ENCODE assay signal across 19 mouse cellular contexts in the genomic region with DNA sequence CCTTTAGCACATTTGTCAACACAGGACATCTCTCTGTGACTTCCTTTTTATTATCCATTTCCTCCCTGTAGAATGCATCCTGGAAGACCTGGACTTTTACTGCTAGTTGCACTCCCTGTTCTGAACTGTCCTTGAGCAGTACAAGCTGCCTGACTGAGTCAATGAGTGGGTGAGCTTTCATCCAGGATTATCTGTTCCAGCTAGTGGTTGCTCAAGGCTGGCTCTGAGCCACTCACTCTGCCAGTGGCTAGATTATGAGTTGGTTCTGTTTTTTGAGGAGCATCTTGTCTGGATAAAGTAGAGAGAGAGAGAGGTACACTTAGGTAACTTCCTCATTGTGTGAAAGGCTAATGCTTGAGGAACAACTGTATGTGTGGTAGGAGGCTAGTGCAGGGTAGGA. TPM values are rescaled to one million over a fixed set of nuclear protein-coding genes. Genes with fewer than 3 reads are reported as not detected.
DNase-seq lines count a peak whose midpoint lies in the region; ATAC-seq lines count a peak whose summit lies in the region.
"Had no signal": no experiment of that assay in that cellular context is flagged by ENCODE, and none has a peak within 500 bp of the region (broad histone marks: within the 10 kb centered on the region; RNA-seq: fewer than 3 reads in every experiment).

No protein-coding gene starts in this region.

- no peak overlapping the region for H3K4me3 ChIP-seq in forebrain, embryonic 10.5 days
- H3K4me3 ChIP-seq in forebrain, embryonic 16.5 days (replicated peaks; ENCODE audit: low read length) = no peak overlapping the region
- H3K4me3 ChIP-seq: embryonic facial prominence, embryonic 12.5 days; heart, adult 2 months; hindbrain, embryonic 10.5 days; intestine, embryonic 15.5 days had no signal

- no peak for DNase-seq in forebrain, embryonic 10.5 days (ENCODE audit: extremely low spot score, low spot score)
- DNase-seq in layer of hippocampus, adult 9-11 months = peak; percentile 32
- DNase-seq in layer of hippocampus, postnatal 14 days (ENCODE audit: low spot score in 2 of 2) = no peak
- DNase-seq in right cerebral cortex, adult 18-20 months = peak; percentile 65
- no peak for DNase-seq in right cerebral cortex, postnatal 10 days (ENCODE audit: low spot score in 2 of 2)
- no peak for DNase-seq in ovary, postnatal 10 days (ENCODE audit: low spot score)
- DNase-seq: adrenal gland, postnatal 25 days; cerebellum, adult 2 months; cerebellum, postnatal 14 days; gastrocnemius, postnatal 10 days; heart, adult 2 months; kidney, adult 18-20 months had no signal

- no peaks in the 10 kb centered on the region for H3K27me3 ChIP-seq in forebrain, embryonic 10.5 days (ENCODE audit: poor library complexity, severe bottlenecking)
- no peaks in the 10 kb centered on the region for H3K27me3 ChIP-seq in forebrain, embryonic 16.5 days (replicated peaks; ENCODE audit: control insufficient read depth, insufficient read depth, low read length)
- H3K27me3 ChIP-seq: embryonic facial prominence, embryonic 12.5 days; intestine, embryonic 15.5 days had no signal

- H3K4me2 ChIP-seq in forebrain, embryonic 16.5 days (ENCODE audit: low read length) = no peak overlapping the region
- H3K4me2 ChIP-seq: embryonic facial prominence, embryonic 12.5 days; heart, embryonic 11.5 days; hindbrain, embryonic 14.5 days; intestine, embryonic 15.5 days had no signal

- peak overlapping the region; percentile 12; the same call in 1 of the 2 replicates for H3K27ac ChIP-seq in forebrain, embryonic 10.5 days
- no peak overlapping the region for H3K27ac ChIP-seq in forebrain, embryonic 16.5 days (ENCODE audit: low read length)
- H3K27ac ChIP-seq: embryonic facial prominence, embryonic 12.5 days; heart, adult 2 months; hindbrain, embryonic 10.5 days; hindbrain, embryonic 14.5 days; intestine, embryonic 15.5 days had no signal

- no peaks in the 10 kb centered on the region for H3K36me3 ChIP-seq in forebrain, embryonic 10.5 days (replicated peaks)
- no peaks in the 10 kb centered on the region for H3K36me3 ChIP-seq in forebrain, embryonic 16.5 days (ENCODE audit: control insufficient read depth, insufficient read depth)
- H3K36me3 ChIP-seq: embryonic facial prominence, embryonic 12.5 days; hindbrain, embryonic 10.5 days; intestine, embryonic 15.5 days had no signal

- no peak overlapping the region for H3K9ac ChIP-seq in forebrain, embryonic 16.5 days (replicated peaks; ENCODE audit: low read depth, low read length)
- H3K9ac ChIP-seq: embryonic facial prominence, embryonic 12.5 days; hindbrain, embryonic 14.5 days; intestine, embryonic 15.5 days had no signal

- no peaks in the 10 kb centered on the region for H3K9me3 ChIP-seq in forebrain, embryonic 10.5 days
- H3K9me3 ChIP-seq in forebrain, embryonic 16.5 days (ENCODE audit: control insufficient read depth, low read length) = no peaks in the 10 kb centered on the region
- H3K9me3 ChIP-seq: embryonic facial prominence, embryonic 12.5 days; hindbrain, embryonic 10.5 days; intestine, embryonic 15.5 days had no signal

- peaks cover 37% of the 10 kb centered on the region for H3K4me1 ChIP-seq in forebrain, embryonic 10.5 days
- peaks cover 15% of the 10 kb centered on the region for H3K4me1 ChIP-seq in forebrain, embryonic 16.5 days (replicated peaks; ENCODE audit: control insufficient read depth, insufficient read depth, low read length)
- H3K4me1 ChIP-seq: intestine, embryonic 15.5 days had no signal

- no peak for ATAC-seq in forebrain, embryonic 16.5 days
- ATAC-seq: intestine, embryonic 15.5 days had no signal

RNA-seq across cellular contexts. Expression of gene Tnr, which starts 14.0 kb away (rescaled TPM):
- 0.05 and 0.16 TPM in 2 replicates for polyA plus RNA-seq in forebrain, embryonic 10.5 days (2016; fragmentation: Nextera tagmentation; extraction: Ambion mirVana)
- polyA plus RNA-seq in forebrain, embryonic 16.5 days (2015; fragmentation: Nextera tagmentation; extraction: Ambion mirVana) = 6.9 and 7.4 TPM in 2 replicates
- total RNA-seq in layer of hippocampus, postnatal 14 days (2021) = 100 to 1,000 TPM; 168 to 172 TPM
- total RNA-seq: CH12.LX had no signal

Comparison
In these comparisons a context has a peak if more than half of its experiments do, and no peak if none do; other contexts are left out.
1. DNase-seq: peak in layer of hippocampus, adult 9-11 months (single experiment) and right cerebral cortex, adult 18-20 months (single experiment); none in forebrain, embryonic 10.5 days (single experiment), layer of hippocampus, postnatal 14 days (0 of 2), right cerebral cortex, postnatal 10 days (0 of 2) and ovary, postnatal 10 days (single experiment).